20 mouse cellular contexts compared by ENCODE assay signal in the genomic region with DNA sequence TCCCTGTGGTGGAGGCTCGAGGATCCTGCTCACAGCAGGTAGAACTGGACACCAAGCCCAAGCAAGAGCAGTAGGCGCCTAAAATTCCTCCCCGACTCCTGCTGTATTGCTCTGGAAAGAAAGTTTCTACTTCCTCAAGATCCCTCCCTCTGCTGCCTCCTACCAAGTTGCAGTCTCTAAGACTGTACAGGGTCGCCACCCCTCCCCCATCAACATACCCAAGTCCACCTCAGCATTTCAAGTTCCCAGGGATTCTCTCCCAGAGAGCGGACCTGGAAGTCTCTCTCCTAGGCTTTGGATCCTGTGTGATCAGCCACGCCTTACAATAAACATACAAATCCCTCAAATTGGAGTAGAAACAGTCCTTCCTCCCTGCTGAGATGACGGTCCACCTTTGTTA. TPM values are rescaled to one million over a fixed set of nuclear protein-coding genes. Genes with fewer than 3 reads are reported as not detected.
DNase-seq lines count a peak whose midpoint lies in the region; ATAC-seq and TF ChIP-seq lines count a peak whose summit lies in the region.
"Had no signal": no experiment of that assay in that cellular context is flagged by ENCODE, and none has a peak within 500 bp of the region (broad histone marks: within the 10 kb centered on the region; RNA-seq: fewer than 3 reads in every experiment).

A gene (minus strand): TSS at position 5 of the 400 bp plus-strand sequence.

- no peak within 1 kb of the TSS for H3K9ac ChIP-seq in kidney, embryonic 14.5 days (ENCODE audit: low read depth, low read length)

- no peaks in the 10 kb centered on the region for H3K4me1 ChIP-seq in kidney, embryonic 14.5 days (ENCODE audit: control insufficient read depth, insufficient read depth, low read length)
- peaks cover 14% of the 10 kb centered on the region for H3K4me1 ChIP-seq in testis, adult 2 months (ENCODE audit: control insufficient read depth, insufficient read depth, low read length)

- TF ChIP-seq CTCF in testis, adult 2 months (IDR thresholded peaks at IDR 0.05; ENCODE audit: control insufficient read depth, insufficient read depth, insufficient replicate concordance, low read depth, low read length): no peak

- peak; percentile 43; the same call in 1 of the 2 replicates for ATAC-seq in kidney, embryonic 14.5 days (ENCODE audit: low FRiP score, low TSS enrichment)
- no peak for ATAC-seq in megakaryocyte, adult 5-6 weeks (ENCODE audit: poor library complexity, severe bottlenecking)
- ATAC-seq: hindbrain, embryonic 16.5 days had no signal

- H3K36me3 ChIP-seq in kidney, embryonic 14.5 days (ENCODE audit: control insufficient read depth, insufficient read depth, low read length): no peaks in the 10 kb centered on the region
- H3K36me3 ChIP-seq in testis, adult 2 months (ENCODE audit: control insufficient read depth, insufficient read depth, low read length): no peaks in the 10 kb centered on the region

- no peaks in the 10 kb centered on the region for H3K9me3 ChIP-seq in kidney, embryonic 14.5 days (ENCODE audit: control insufficient read depth, low read length)

- no peak within 1 kb of the TSS for H3K27ac ChIP-seq in kidney, embryonic 14.5 days (ENCODE audit: low read depth, low read length)
- peak within 1 kb of the TSS; percentile 36; the same call in 1 of the 2 replicates for H3K27ac ChIP-seq in testis, adult 2 months (ENCODE audit: control insufficient read depth, insufficient read depth, low read depth, low read length)

- 17% methylated on average over 7 of the region's 7 CpGs for WGBS in kidney, embryonic 14.5 days

- no peaks in the 10 kb centered on the region for H3K27me3 ChIP-seq in kidney, embryonic 14.5 days (ENCODE audit: control insufficient read depth, insufficient read depth, low read length)
- H3K27me3 ChIP-seq in testis, adult 2 months (ENCODE audit: control insufficient read depth, insufficient read depth, low read length): no peaks in the 10 kb centered on the region

- no peak within 1 kb of the TSS; the same call in 1 of the 2 replicates for H3K4me2 ChIP-seq in kidney, embryonic 14.5 days (replicated peaks; ENCODE audit: low read depth, low read length)
- H3K4me2 ChIP-seq: midbrain, embryonic 11.5 days had no signal

- DNase-seq in embryo, embryonic 10.5 days (ENCODE audit: low spot score): peak; percentile 14
- no peak for DNase-seq in embryo, embryonic 10 days (ENCODE audit: low spot score)
- DNase-seq in kidney, postnatal 36 days: no peak
- no peak for DNase-seq in testis, postnatal 10 days (ENCODE audit: low spot score)
- no peak for DNase-seq in right cerebral cortex, adult 2 months (ENCODE audit: low spot score in 2 of 2)
- DNase-seq: adrenal gland, adult 2 months; cerebellum, adult 18-20 months; gastrocnemius, postnatal 36 days; kidney, adult 8-10 months; thymus, postnatal 36 days had no signal

- H3K4me3 ChIP-seq in kidney, embryonic 14.5 days (ENCODE audit: low read length): no peak within 1 kb of the TSS
- H3K4me3 ChIP-seq in testis, adult 2 months (ENCODE audit: control insufficient read depth, low read depth, low read length): peak within 1 kb of the TSS; percentile 86

- TF ChIP-seq POLR2A in testis, adult 2 months (IDR thresholded peaks at IDR 0.05; ENCODE audit: control insufficient read depth, low read depth, low read length): no peak

RNA-seq across cellular contexts. Expression of the gene that starts here (rescaled TPM):
- polyA plus RNA-seq in kidney, embryonic 14.5 days (2014; fragmentation: Nextera tagmentation; extraction: Ambion mirVana): not detected in 2 replicates
- 42.4 and 47.5 TPM in 2 replicates for polyA plus RNA-seq in testis, adult 2 months (2012; rRNA removed)
- total RNA-seq in megakaryocyte, adult 5-6 weeks (2015): not detected in 2 replicates
- total RNA-seq in megakaryocyte, adult 5-6 weeks (2017): 0.37 TPM in 1 of 2 replicates, not detected in the other
- total RNA-seq: adrenal gland, adult 2 months; common myeloid progenitor, adult 5-6 weeks; gastrocnemius, postnatal 36 days; left cerebral cortex, postnatal 25 days had no signal
- polyA plus RNA-seq: adrenal gland, adult 2 months; frontal cortex, adult 2 months; liver, embryonic 16.5 days; midbrain, embryonic 11.5 days; stomach, embryonic 16.5 days had no signal

Comparison
In these comparisons a context has a peak if more than half of its experiments do, and no peak if none do; other contexts are left out.
1. RNA of the gene that starts here (polyA plus RNA-seq): 42.4 to 47.5 TPM in testis, adult 2 months; not detected in kidney, embryonic 14.5 days; every median in the first group is over 10 times any median in the second.
2. Peak in ATAC-seq in kidney, embryonic 14.5 days; RNA of the gene not detected or under 1 TPM.